Mouse (Mus musculus) thymus, adult 2 months (tissue): ENCODE results near the gene Trp53tg5.

ENCODE experiments used
- CTCF ChIP-seq: fragments of 200-500 bp; IDR thresholded peaks from 2 replicates; pipeline ENCODE4 v1.5.1; 2012; ENCODE audit warnings: mild to moderate bottlenecking, control low read depth, low read length, moderate library complexity, borderline replicate concordance; ENCODE audit not compliant: control insufficient read depth, poor library complexity, insufficient read depth; ENCODE audit errors: extremely low read depth
- POLR2A ChIP-seq: fragments of 200-500 bp; IDR thresholded peaks from 2 replicates; pipeline ENCODE4 v1.6.1; 2012; ENCODE audit warnings: mild to moderate bottlenecking, low read length, control low read depth, moderate library complexity; ENCODE audit not compliant: control insufficient read depth, poor library complexity, insufficient read depth; ENCODE audit errors: extremely low read depth

- TF ChIP-seq CTCF (no peak), POLR2A (no peak)
Observed at GRCm38 (mm10) chr2:164466787-164467186, 6.7 kb downstream of the Trp53tg5 start.
